Mouse (Mus musculus) MEL (cell line): ENCODE data around the gene Rad51b. TPM values are rescaled to one million over a fixed set of nuclear protein-coding genes. Genes with fewer than 3 reads are reported as not detected.

ENCODE experiments used
- DNase-seq: peaks from one replicate; pipeline ENCODE4 v3.0.0; 2011; ENCODE audit warnings: low read depth, low spot score
- H3K27ac ChIP-seq: 2 replicates; pipeline ENCODE4 v1.5.1; 2012; ENCODE audit warnings: low read depth, mild to moderate bottlenecking, control low read depth, low read length, moderate library complexity; ENCODE audit not compliant: control insufficient read depth
- H3K27me3 ChIP-seq, 2 experiments: fragments of 150-350 bp in 1 of 2; sonication (generic) in 1 of 2; 2 replicates each; pipeline ENCODE4 v1.6.1; 2012; ENCODE audit warnings: low read length in 2 of 2, mild to moderate bottlenecking in 2 of 2, improper control_type of control experiment in 1 of 2, moderate library complexity in 1 of 2; ENCODE audit not compliant: insufficient read depth in 2 of 2, control insufficient read depth in 1 of 2
- H3K36me3 ChIP-seq, 2 experiments: 2 replicates each; pipeline ENCODE4 v1.6.1; 2012 to 2014; ENCODE audit warnings: low read length in 2 of 2, improper control_type of control experiment in 1 of 2, inconsistent platforms in 1 of 2, mild to moderate bottlenecking in 1 of 2; ENCODE audit not compliant: insufficient read depth in 2 of 2, control insufficient read depth in 1 of 2
- H3K4me1 ChIP-seq, 2 experiments: fragments of 150-350 bp in 1 of 2; sonication (generic) in 1 of 2; 2 replicates each; pipeline ENCODE4 v1.6.1; 2012; ENCODE audit warnings: low read length in 2 of 2, improper control_type of control experiment in 1 of 2, mild to moderate bottlenecking in 1 of 2; ENCODE audit not compliant: insufficient read depth in 2 of 2, control insufficient read depth in 1 of 2
- H3K4me3 ChIP-seq, 2 experiments: fragments of 150-350 bp in 1 of 2; sonication (generic) in 1 of 2; 2 replicates each; pipeline ENCODE4 v1.5.1; 2012; ENCODE audit warnings: low read depth in 2 of 2, low read length in 2 of 2, mild to moderate bottlenecking in 2 of 2, moderate library complexity in 2 of 2, control low read depth in 1 of 2, improper control_type of control experiment in 1 of 2; ENCODE audit not compliant: control insufficient read depth in 1 of 2, insufficient read depth in 1 of 2
- H3K79me2 ChIP-seq: 2 replicates; pipeline ENCODE4 v1.6.1; 2012; ENCODE audit warnings: mild to moderate bottlenecking, low read length, moderate library complexity; ENCODE audit not compliant: control insufficient read depth, poor library complexity, insufficient read depth
- H3K9ac ChIP-seq: 2 replicates; pipeline ENCODE4 v1.6.1; 2012; ENCODE audit warnings: low read depth, mild to moderate bottlenecking, control low read depth, low read length, moderate library complexity; ENCODE audit not compliant: control insufficient read depth, poor library complexity, severe bottlenecking
- H3K9me3 ChIP-seq: fragments of 150-350 bp; sonication (generic); replicated peaks from 2 replicates; pipeline ENCODE4 v1.6.1; 2012; ENCODE audit warnings: mild to moderate bottlenecking, low read length, improper control_type of control experiment, moderate library complexity; ENCODE audit not compliant: insufficient read depth
- CTCF ChIP-seq, 3 experiments: IDR thresholded peaks in 2 of 3; conservative IDR thresholded peaks in 1 of 3; 2 replicates each; pipeline ENCODE4 v1.5.1; 2011 to 2012; ENCODE audit warnings: low read length in 3 of 3, low read depth in 2 of 3, mild to moderate bottlenecking in 2 of 3, improper control_type of control experiment in 1 of 3, inconsistent platforms in 1 of 3, mixed read lengths in 1 of 3, moderate library complexity in 1 of 3; ENCODE audit not compliant: control insufficient read depth in 1 of 3, insufficient read depth in 1 of 3, poor library complexity in 1 of 3, severe bottlenecking in 1 of 3
- GABPA ChIP-seq: IDR thresholded peaks from 2 replicates; pipeline ENCODE4 v1.6.1; 2012; ENCODE audit warnings: low read depth, mild to moderate bottlenecking, inconsistent platforms, low read length, improper control_type of control experiment, moderate library complexity
- HCFC1 ChIP-seq: IDR thresholded peaks from 2 replicates; pipeline ENCODE4 v1.6.1; 2012; ENCODE audit warnings: low read depth, mild to moderate bottlenecking, inconsistent platforms, low read length, improper control_type of control experiment, moderate library complexity
- JUND ChIP-seq: IDR thresholded peaks from 2 replicates; pipeline ENCODE4 v1.6.1; 2011; ENCODE audit warnings: low read depth, mild to moderate bottlenecking, improper control_type of control experiment, low read length
- MYB ChIP-seq: IDR thresholded peaks from 2 replicates; pipeline ENCODE4 v1.6.1; 2011; ENCODE audit warnings: mild to moderate bottlenecking, low read depth, low read length, improper control_type of control experiment
- MYC ChIP-seq: IDR thresholded peaks from 2 replicates; pipeline ENCODE4 v1.6.1; 2011; ENCODE audit warnings: low read depth, mild to moderate bottlenecking, low read length, improper control_type of control experiment, moderate library complexity
- POLR2A ChIP-seq, 2 experiments: IDR thresholded peaks; 2 replicates each; pipeline ENCODE4 v1.6.1; 2011 to 2012; ENCODE audit warnings: low read length in 2 of 2, mild to moderate bottlenecking in 2 of 2, control low read depth in 1 of 2, improper control_type of control experiment in 1 of 2, low read depth in 1 of 2, moderate library complexity in 1 of 2; ENCODE audit not compliant: control insufficient read depth in 1 of 2, insufficient read depth in 1 of 2, poor library complexity in 1 of 2
- POLR2AphosphoS2 ChIP-seq: IDR thresholded peaks from 2 replicates; pipeline ENCODE4 v1.6.1; 2011; ENCODE audit warnings: low read length, improper control_type of control experiment
- POLR2AphosphoS5 ChIP-seq: IDR thresholded peaks from 2 replicates; pipeline ENCODE4 v1.6.1; 2012; ENCODE audit warnings: low read depth, borderline replicate concordance, mild to moderate bottlenecking, inconsistent platforms, low read length, moderate library complexity, mixed read lengths
- SIN3A ChIP-seq: IDR thresholded peaks from 2 replicates; pipeline ENCODE4 v1.6.1; 2012; ENCODE audit warnings: low read length, improper control_type of control experiment, inconsistent platforms
- TBP ChIP-seq: IDR thresholded peaks from 2 replicates; pipeline ENCODE4 v1.8.0; 2011; ENCODE audit warnings: low read depth, low read length, improper control_type of control experiment
- TCF12 ChIP-seq: IDR thresholded peaks from 2 replicates; pipeline ENCODE4 v1.6.1; 2014; ENCODE audit warnings: low read depth, mild to moderate bottlenecking, inconsistent platforms, low read length, improper control_type of control experiment, moderate library complexity
- UBTF ChIP-seq: IDR thresholded peaks from 2 replicates; pipeline ENCODE4 v1.6.1; 2012; ENCODE audit warnings: low read depth, mild to moderate bottlenecking, inconsistent platforms, low read length, improper control_type of control experiment, moderate library complexity, borderline replicate concordance; ENCODE audit not compliant: insufficient read depth
- USF1 ChIP-seq: IDR thresholded peaks from 2 replicates; pipeline ENCODE4 v1.6.1; 2014; ENCODE audit warnings: low read depth, mild to moderate bottlenecking, inconsistent platforms, low read length, improper control_type of control experiment, moderate library complexity
- USF2 ChIP-seq, 2 experiments: IDR thresholded peaks; 2 replicates each; pipeline ENCODE4 v1.6.1; 2011 to 2012; ENCODE audit warnings: improper control_type of control experiment in 2 of 2, low read length in 2 of 2, borderline replicate concordance in 1 of 2, inconsistent platforms in 1 of 2, low read depth in 1 of 2, mild to moderate bottlenecking in 1 of 2; ENCODE audit not compliant: insufficient read depth in 1 of 2
- ZMIZ1 ChIP-seq: IDR thresholded peaks from 2 replicates; pipeline ENCODE4 v1.6.1; 2012; ENCODE audit warnings: low read depth, mild to moderate bottlenecking, inconsistent platforms, low read length, improper control_type of control experiment, moderate library complexity
- ZNF384 ChIP-seq: IDR thresholded peaks from 2 replicates; pipeline ENCODE4 v1.6.1; 2012; ENCODE audit warnings: low read depth, mild to moderate bottlenecking, inconsistent platforms, low read length, improper control_type of control experiment
- polyA plus RNA-seq, 2 experiments: library from polyadenylated mRNA; stranded (reverse) in 1 of 2; unstranded in 1 of 2; fragments of >175 nt in 1 of 2; fragments of >200 nt in 1 of 2; gene quantifications; 2 replicates each; pipeline versions ENCODE4 v1.2.1 to v1.2.4; 2012; ENCODE audit warnings: low replicate concordance in 2 of 2, low read depth in 1 of 2; ENCODE audit not compliant: insufficient read length in 2 of 2, insufficient read depth in 1 of 2, missing spikeins in 1 of 2
- total RNA-seq: library from RNA; depleted of rRNA; stranded (reverse); fragments of 300-350 nt; gene quantifications from 2 replicates; pipeline ENCODE4 v1.2.3, GENCODE M21; 2012

The Rad51b gene
- total and polyA plus RNA-seq, 3 experiments = 3.6 to 5.7 TPM; not detected in 1

DNA sequence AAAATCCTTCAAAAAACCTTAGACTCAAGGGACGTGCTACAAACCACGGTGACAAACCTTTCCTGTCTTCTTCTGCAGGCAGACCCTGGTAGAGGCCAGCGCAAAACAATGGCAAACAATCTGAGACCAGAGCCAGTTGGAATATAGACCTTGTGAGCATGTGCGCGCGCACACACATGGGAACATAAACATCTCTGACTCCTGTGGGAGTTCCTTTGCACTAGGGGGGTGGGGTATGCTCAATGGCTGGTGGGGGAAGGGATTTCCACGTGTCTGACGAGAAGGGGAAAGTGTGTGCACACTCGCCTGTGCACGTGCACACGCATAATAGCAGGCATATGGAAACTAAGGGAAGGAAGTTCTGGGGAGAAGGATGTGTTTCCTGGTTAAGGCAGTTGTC is 545.9 kb downstream of the Rad51b start:
- no peaks in the 10 kb centered on the region for H3K79me2 ChIP-seq
- peaks cover 2 to 21% of the 10 kb centered on the region in 2 experiments; a peak in 3 of 4 replicates for H3K4me1 ChIP-seq
- no peaks in the 10 kb centered on the region for H3K9me3 ChIP-seq
- no peak overlapping the region for H3K27ac ChIP-seq
- no peak overlapping the region for H3K4me3 ChIP-seq
- H3K9ac ChIP-seq = no peak overlapping the region
- TF ChIP-seq TBP = no peak
- DNase-seq = no peak
- H3K27me3 ChIP-seq = no peaks in the 10 kb centered on the region
- peaks cover 0 to 12% of the 10 kb centered on the region in 2 experiments; a peak in 2 of 4 replicates for H3K36me3 ChIP-seq

DNA sequence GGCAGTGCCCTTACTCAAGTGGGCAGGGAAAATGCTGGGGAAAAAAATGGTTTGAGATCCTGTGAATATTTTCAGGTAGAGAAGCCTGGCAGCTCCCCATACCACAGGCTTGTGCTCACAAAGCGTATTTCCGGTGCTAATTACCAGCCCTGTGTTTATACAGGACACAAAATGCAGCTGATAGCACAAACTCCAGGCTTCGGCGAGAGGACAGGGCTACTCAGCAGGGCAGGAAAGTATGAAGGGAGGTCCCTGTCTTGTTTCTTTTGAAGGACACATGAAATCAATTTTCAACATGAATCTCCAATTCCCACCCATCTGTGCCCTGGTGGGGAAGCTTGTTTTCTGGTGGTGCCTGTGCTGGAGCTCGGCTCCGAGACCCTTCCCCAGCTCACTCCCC is 546.4 kb downstream of the Rad51b start:
- TF ChIP-seq SIN3A (no peak), USF1 (no peak), POLR2A (IDR thresholded peaks at IDR 0.05; ENCODE audit: control insufficient read depth in 1 of 2, insufficient read depth in 1 of 2, low read depth in 1 of 2, low read length in 2 of 2, poor library complexity in 1 of 2) (no peak), ZNF384 (no peak), GABPA (no peak), TBP (no peak), POLR2AphosphoS5 (no peak), CTCF (IDR thresholded peaks at IDR 0.05 in 2 of 3, conservative IDR thresholded peaks at IDR 0.05 in 1 of 3; ENCODE audit: control insufficient read depth in 1 of 3, insufficient read depth in 1 of 3, low read depth in 2 of 3, low read length in 3 of 3, poor library complexity in 1 of 3, severe bottlenecking in 1 of 3) (no peak), MYB (no peak), JUND (no peak), TCF12 (no peak), MYC (no peak), ZMIZ1 (no peak), POLR2AphosphoS2 (no peak), UBTF (no peak), HCFC1 (no peak), USF2 (IDR thresholded peaks at IDR 0.05; ENCODE audit: borderline replicate concordance in 1 of 2, insufficient read depth in 1 of 2, low read depth in 1 of 2, low read length in 2 of 2) (no peak)
- no peak overlapping the region for H3K9ac ChIP-seq
- DNase-seq = no peak

More for the DNA sequence above, 546.4 kb downstream of the Rad51b start:
- Histone ChIP-seq H3K4me3 (no peak overlapping the region), H3K4me1 (peaks cover under 1 to 18% of the 10 kb centered on the region in 2 experiments; a peak in 3 of 4 replicates), H3K36me3 (peaks cover 0 to 9% of the 10 kb centered on the region in 2 experiments; a peak in 2 of 4 replicates), H3K79me2 (no peaks in the 10 kb centered on the region), H3K27ac (no peak overlapping the region), H3K9me3 (no peaks in the 10 kb centered on the region), H3K27me3 (no peaks in the 10 kb centered on the region; a peak in 1 of 4 replicates)
